Comparison of ENCODE assay signal across 10 mouse cellular contexts in genomic region chr8:84907979-84908378, GRCm38 (mm10). TPM values are rescaled to one million over a fixed set of nuclear protein-coding genes. Genes with fewer than 3 reads are reported as not detected.
A peak's percentile ranks its signal among the peaks of the same experiment; 100 is the strongest.
DNase-seq lines count a peak whose midpoint lies in the region; ATAC-seq and TF ChIP-seq lines count a peak whose summit lies in the region.
"Not testable (repeated sequence)": the region's sequence is repeated elsewhere in the genome, so short reads cannot be mapped to it uniquely, and the experiment has no call there.
"Had no signal": no experiment of that assay in that cellular context is flagged by ENCODE, and none has a peak within 500 bp of the region (broad histone marks: within the 10 kb centered on the region; RNA-seq: fewer than 3 reads in every experiment).

No protein-coding gene starts in this region.

- peaks cover 71% of the 10 kb centered on the region for H3K4me1 ChIP-seq in E14TG2a.4 (replicated peaks; ENCODE audit: low read depth, low read length)
- H3K4me1 ChIP-seq in embryonic facial prominence, embryonic 15.5 days, result peaks cover 33% of the 10 kb centered on the region
- H3K4me1 ChIP-seq in heart, adult 2 months (ENCODE audit: control insufficient read depth, insufficient read depth, low read length), result not testable (repeated sequence)
- peaks cover 29% of the 10 kb centered on the region for H3K4me1 ChIP-seq in hindbrain, embryonic 13.5 days (replicated peaks)
- peaks cover 14% of the 10 kb centered on the region for H3K4me1 ChIP-seq in kidney, embryonic 16.5 days (ENCODE audit: insufficient read depth, low read length)
- H3K4me1 ChIP-seq in liver, embryonic 12.5 days, result peaks cover 73% of the 10 kb centered on the region
- peaks cover 23% of the 10 kb centered on the region for H3K4me1 ChIP-seq in neural tube, embryonic 12.5 days

- H3K4me2 ChIP-seq in embryonic facial prominence, embryonic 15.5 days (replicated peaks), result peak overlapping the region; percentile 71
- H3K4me2 ChIP-seq in hindbrain, embryonic 13.5 days, result peak overlapping the region; percentile 56
- H3K4me2 ChIP-seq in kidney, embryonic 16.5 days (replicated peaks; ENCODE audit: low read depth, low read length), result peak overlapping the region; percentile 93
- peak overlapping the region; percentile 93 for H3K4me2 ChIP-seq in liver, embryonic 12.5 days
- peak overlapping the region; percentile 69 for H3K4me2 ChIP-seq in neural tube, embryonic 12.5 days (replicated peaks)

- peaks cover 23% of the 10 kb centered on the region for H3K27me3 ChIP-seq in E14TG2a.4 (ENCODE audit: insufficient read depth, low read length)
- H3K27me3 ChIP-seq in embryonic facial prominence, embryonic 15.5 days, result peaks cover 24% of the 10 kb centered on the region
- H3K27me3 ChIP-seq in heart, adult 2 months (ENCODE audit: control insufficient read depth, insufficient read depth, low read length), result not testable (repeated sequence)
- H3K27me3 ChIP-seq in hindbrain, embryonic 13.5 days, result peaks cover 61% of the 10 kb centered on the region
- peaks cover 24% of the 10 kb centered on the region for H3K27me3 ChIP-seq in kidney, embryonic 16.5 days (ENCODE audit: insufficient read depth, low read length)
- peaks cover 30% of the 10 kb centered on the region for H3K27me3 ChIP-seq in liver, embryonic 12.5 days (replicated peaks)
- H3K27me3 ChIP-seq in neural tube, embryonic 12.5 days (replicated peaks), result peaks cover 40% of the 10 kb centered on the region

- H3K27ac ChIP-seq in embryonic facial prominence, embryonic 15.5 days (replicated peaks), result peak overlapping the region; percentile 71
- H3K27ac ChIP-seq in heart, adult 2 months, result peak overlapping the region; percentile 71
- H3K27ac ChIP-seq in hindbrain, embryonic 13.5 days; kidney, embryonic 16.5 days (ENCODE audit: low read length); neural tube, embryonic 12.5 days: not testable (repeated sequence)
- H3K27ac ChIP-seq in liver, embryonic 12.5 days, result peak overlapping the region; percentile 90
- peak overlapping the region; percentile 95 for H3K27ac ChIP-seq in macrophage

- not testable (repeated sequence) for TF ChIP-seq POLR2A in heart, adult 2 months (IDR thresholded peaks at IDR 0.05; ENCODE audit: insufficient read depth, low read depth, low read length)

- intact Hi-C loops in heart, adult 2 months (cut with DNase I), result not testable (repeated sequence)

- not testable (repeated sequence) for H3K9me3 ChIP-seq in E14TG2a.4 (ENCODE audit: low read length); embryonic facial prominence, embryonic 15.5 days (replicated peaks); hindbrain, embryonic 13.5 days; kidney, embryonic 16.5 days (ENCODE audit: low read length); liver, embryonic 12.5 days (replicated peaks); neural tube, embryonic 12.5 days

- H3K36me3 ChIP-seq in E14TG2a.4 (ENCODE audit: insufficient read depth, low read length), result peaks cover 27% of the 10 kb centered on the region
- not testable (repeated sequence) for H3K36me3 ChIP-seq in embryonic facial prominence, embryonic 15.5 days; heart, adult 2 months (ENCODE audit: control insufficient read depth, insufficient read depth, low read length); kidney, embryonic 16.5 days (ENCODE audit: insufficient read depth, low read length); macrophage (ENCODE audit: inconsistent target)
- peaks cover 36% of the 10 kb centered on the region for H3K36me3 ChIP-seq in hindbrain, embryonic 13.5 days
- H3K36me3 ChIP-seq in liver, embryonic 12.5 days, result peaks cover 66% of the 10 kb centered on the region
- peaks cover 28% of the 10 kb centered on the region for H3K36me3 ChIP-seq in neural tube, embryonic 12.5 days

- WGBS in embryonic facial prominence, embryonic 15.5 days, result 22% methylated on average over 7 of the region's 7 CpGs
- 18% methylated on average over 7 of the region's 7 CpGs for WGBS in heart, adult 2 months
- 29% methylated on average over 7 of the region's 7 CpGs for WGBS in hindbrain, embryonic 13.5 days
- 26% methylated on average over 7 of the region's 7 CpGs for WGBS in kidney, embryonic 16.5 days
- WGBS in liver, embryonic 12.5 days (ENCODE audit: insufficient replicate concordance), result 11% methylated on average over 7 of the region's 7 CpGs
- WGBS in macrophage (ENCODE audit: missing documents), result 9% methylated on average over 5 of the region's 7 CpGs
- WGBS in neural tube, embryonic 12.5 days, result 39% methylated on average over 7 of the region's 7 CpGs

- ATAC-seq in embryonic facial prominence, embryonic 15.5 days (ENCODE audit: insufficient number of reproducible peaks, low FRiP score, low TSS enrichment, low read depth); hindbrain, embryonic 13.5 days (ENCODE audit: low FRiP score); kidney, embryonic 16.5 days (ENCODE audit: low FRiP score, low TSS enrichment); neural tube, embryonic 12.5 days (ENCODE audit: low FRiP score, low read depth): not testable (repeated sequence)
- ATAC-seq in liver, embryonic 12.5 days, result peak; percentile 13; the same call in 1 of the 2 replicates

- not testable (repeated sequence) for TF ChIP-seq CTCF in E14TG2a.4 (conservative IDR thresholded peaks at IDR 0.05; ENCODE audit: low read length)
- peak; percentile 42 for TF ChIP-seq CTCF in heart, adult 2 months (IDR thresholded peaks at IDR 0.05)

- not testable (repeated sequence) for H3K9ac ChIP-seq in embryonic facial prominence, embryonic 15.5 days; heart, adult 2 months (ENCODE audit: low read depth, low read length); hindbrain, embryonic 13.5 days; neural tube, embryonic 12.5 days
- peak overlapping the region; percentile 32 for H3K9ac ChIP-seq in kidney, embryonic 16.5 days (replicated peaks; ENCODE audit: low read length)
- H3K9ac ChIP-seq in liver, embryonic 12.5 days, result peak overlapping the region; percentile 55; the same call in 1 of the 2 replicates

- H3K79me2 ChIP-seq in heart, adult 2 months (replicated peaks; ENCODE audit: control insufficient read depth, insufficient read depth, low read length), result not testable (repeated sequence)
- H3K79me2 ChIP-seq in macrophage (ENCODE audit: inconsistent target), result peaks cover 23% of the 10 kb centered on the region

- H3K4me3 ChIP-seq in E14TG2a.4 (replicated peaks; ENCODE audit: low read length) (peak overlapping the region; percentile 87), macrophage (ENCODE audit: inconsistent target) (peak overlapping the region; percentile 92)
- H3K4me3 ChIP-seq in embryonic facial prominence, embryonic 15.5 days (replicated peaks), result peak overlapping the region; percentile 62
- H3K4me3 ChIP-seq in heart, adult 2 months, result peak overlapping the region; percentile 64
- H3K4me3 ChIP-seq in hindbrain, embryonic 13.5 days, result peak overlapping the region; percentile 38
- peak overlapping the region; percentile 57 for H3K4me3 ChIP-seq in kidney, embryonic 16.5 days (ENCODE audit: low read length)
- H3K4me3 ChIP-seq in liver, embryonic 12.5 days, result peak overlapping the region; percentile 71
- peak overlapping the region; percentile 48 for H3K4me3 ChIP-seq in neural tube, embryonic 12.5 days

- not testable (repeated sequence) for DNase-seq in heart, adult 2 months

- TF ChIP-seq EP300 in heart, adult 2 months (IDR thresholded peaks at IDR 0.05; ENCODE audit: insufficient read depth, low read depth, low read length), result not testable (repeated sequence)

RNA-seq across cellular contexts. Expression of gene Dnase2a, which starts 0.4 kb away (rescaled TPM):
- 20.0 and 22.4 TPM in 2 replicates for polyA plus RNA-seq in embryonic facial prominence, embryonic 15.5 days (2015; fragmentation: Nextera tagmentation; extraction: Ambion mirVana)
- 1 to 10 TPM; 6.5 to 9.6 TPM for total RNA-seq in heart, adult 2 months (2021)
- polyA plus RNA-seq in heart, adult 2 months (2012; rRNA removed), result 9.2 and 10.9 TPM in 2 replicates
- polyA plus RNA-seq in hindbrain, embryonic 13.5 days (2015; fragmentation: Nextera tagmentation; extraction: Ambion mirVana), result 5.8 and 6.0 TPM in 2 replicates
- polyA plus RNA-seq in kidney, embryonic 16.5 days (2015; fragmentation: Nextera tagmentation; extraction: Ambion mirVana), result 10.2 and 10.6 TPM in 2 replicates
- 10.8 and 11.4 TPM in 2 replicates for polyA plus RNA-seq in liver, embryonic 12.5 days (2016; fragmentation: Nextera tagmentation; extraction: Ambion mirVana)
- total RNA-seq in macrophage (2018; cell fraction: chromatin; rRNA removed), result 100 to 1,000 TPM in 4 of 26 experiments, 10 to 100 TPM in 22; 16.6 to 177 (median 57.0) TPM
- 100 to 1,000 TPM in 23 of 26 experiments, 10 to 100 TPM in 3; 92.2 to 241 (median 140) TPM for total RNA-seq in macrophage (2018; cell fraction: cytosol; rRNA removed)
- 100 to 1,000 TPM in 16 of 26 experiments, 10 to 100 TPM in 10; 31.8 to 226 (median 112) TPM for total RNA-seq in macrophage (2018; cell fraction: nucleus; rRNA removed)
- polyA plus RNA-seq in macrophage (2018), result 160 to 211 TPM (median 178 TPM) in 3 replicates
- polyA plus RNA-seq in neural tube, embryonic 12.5 days (2016; fragmentation: Nextera tagmentation; extraction: Ambion mirVana), result 5.2 and 6.5 TPM in 2 replicates

RNA-seq across cellular contexts. Expression of gene Klf1, which starts 6.3 kb away (rescaled TPM):
- 1.3 and 1.6 TPM in 2 replicates for polyA plus RNA-seq in embryonic facial prominence, embryonic 15.5 days (2015; fragmentation: Nextera tagmentation; extraction: Ambion mirVana)
- total RNA-seq in heart, adult 2 months (2021), result under 1 TPM in 1 of 2 experiments, not detected in 1; 0.16 TPM
- polyA plus RNA-seq in heart, adult 2 months (2012; rRNA removed), result 0.08 and 0.23 TPM in 2 replicates
- 0.64 and 1.00 TPM in 2 replicates for polyA plus RNA-seq in hindbrain, embryonic 13.5 days (2015; fragmentation: Nextera tagmentation; extraction: Ambion mirVana)
- 2.4 and 2.8 TPM in 2 replicates for polyA plus RNA-seq in kidney, embryonic 16.5 days (2015; fragmentation: Nextera tagmentation; extraction: Ambion mirVana)
- polyA plus RNA-seq in liver, embryonic 12.5 days (2016; fragmentation: Nextera tagmentation; extraction: Ambion mirVana), result 517 and 552 TPM in 2 replicates
- total RNA-seq in macrophage (2018; cell fraction: chromatin; rRNA removed), result not detected
- total RNA-seq in macrophage (2018; cell fraction: cytosol; rRNA removed), result under 1 TPM in 9 of 26 experiments, not detected in 17; 0.09 to 0.24 (median 0.13) TPM
- not detected for total RNA-seq in macrophage (2018; cell fraction: nucleus; rRNA removed)
- polyA plus RNA-seq in macrophage (2018), result 0.09 TPM in 1 of 3 replicates, not detected in the others
- polyA plus RNA-seq in neural tube, embryonic 12.5 days (2016; fragmentation: Nextera tagmentation; extraction: Ambion mirVana), result 3.4 and 4.0 TPM in 2 replicates
- total RNA-seq: heart, adult 8-10 months; left cerebral cortex, postnatal 25 days had no signal

RNA-seq across cellular contexts. Expression of gene Gcdh, which starts 14.3 kb away (rescaled TPM):
- 29.4 and 32.2 TPM in 2 replicates for polyA plus RNA-seq in embryonic facial prominence, embryonic 15.5 days (2015; fragmentation: Nextera tagmentation; extraction: Ambion mirVana)
- 10 to 100 TPM; 71.5 to 89.9 TPM for total RNA-seq in heart, adult 2 months (2021)
- 134 and 148 TPM in 2 replicates for polyA plus RNA-seq in heart, adult 2 months (2012; rRNA removed)
- polyA plus RNA-seq in hindbrain, embryonic 13.5 days (2015; fragmentation: Nextera tagmentation; extraction: Ambion mirVana), result 33.1 TPM in 2 replicates
- 61.2 and 70.4 TPM in 2 replicates for polyA plus RNA-seq in kidney, embryonic 16.5 days (2015; fragmentation: Nextera tagmentation; extraction: Ambion mirVana)
- polyA plus RNA-seq in liver, embryonic 12.5 days (2016; fragmentation: Nextera tagmentation; extraction: Ambion mirVana), result 41.1 and 44.3 TPM in 2 replicates
- 10 to 100 TPM in 21 of 26 experiments, 1 to 10 TPM in 5; 4.6 to 47.4 (median 21.0) TPM for total RNA-seq in macrophage (2018; cell fraction: chromatin; rRNA removed)
- total RNA-seq in macrophage (2018; cell fraction: cytosol; rRNA removed), result 10 to 100 TPM in 22 of 26 experiments, 1 to 10 TPM in 4; 8.8 to 15.2 (median 12.4) TPM
- total RNA-seq in macrophage (2018; cell fraction: nucleus; rRNA removed), result 10 to 100 TPM in 18 of 26 experiments, 1 to 10 TPM in 8; 5.6 to 23.3 (median 16.6) TPM
- polyA plus RNA-seq in macrophage (2018), result 11.1 to 13.7 TPM (median 12.0 TPM) in 3 replicates
- 32.1 and 37.0 TPM in 2 replicates for polyA plus RNA-seq in neural tube, embryonic 12.5 days (2016; fragmentation: Nextera tagmentation; extraction: Ambion mirVana)

RNA-seq across cellular contexts. Expression of gene Mast1, which starts 29.2 kb away (rescaled TPM):
- polyA plus RNA-seq in embryonic facial prominence, embryonic 15.5 days (2015; fragmentation: Nextera tagmentation; extraction: Ambion mirVana), result 1.9 and 2.2 TPM in 2 replicates
- under 1 TPM; 0.07 to 0.10 TPM for total RNA-seq in heart, adult 2 months (2021)
- polyA plus RNA-seq in heart, adult 2 months (2012; rRNA removed), result 0.16 and 0.18 TPM in 2 replicates
- polyA plus RNA-seq in hindbrain, embryonic 13.5 days (2015; fragmentation: Nextera tagmentation; extraction: Ambion mirVana), result 59.1 and 62.2 TPM in 2 replicates
- 0.34 and 0.54 TPM in 2 replicates for polyA plus RNA-seq in kidney, embryonic 16.5 days (2015; fragmentation: Nextera tagmentation; extraction: Ambion mirVana)
- polyA plus RNA-seq in liver, embryonic 12.5 days (2016; fragmentation: Nextera tagmentation; extraction: Ambion mirVana), result 0.18 TPM in 2 replicates
- total RNA-seq in macrophage (2018; cell fraction: chromatin; rRNA removed), result under 1 TPM in 4 of 26 experiments, not detected in 22; 0.12 to 0.24 (median 0.16) TPM
- total RNA-seq in macrophage (2018; cell fraction: cytosol; rRNA removed), result under 1 TPM in 19 of 26 experiments, not detected in 7; 0.03 to 0.13 (median 0.04) TPM
- under 1 TPM in 4 of 26 experiments, not detected in 22; 0.09 to 0.16 (median 0.13) TPM for total RNA-seq in macrophage (2018; cell fraction: nucleus; rRNA removed)
- 0.04 to 0.06 TPM in 2 of 3 replicates, not detected in the other for polyA plus RNA-seq in macrophage (2018)
- 43.0 and 44.9 TPM in 2 replicates for polyA plus RNA-seq in neural tube, embryonic 12.5 days (2016; fragmentation: Nextera tagmentation; extraction: Ambion mirVana)

RNA-seq across cellular contexts. Expression of gene Syce2, which starts 36.1 kb away (rescaled TPM):
- polyA plus RNA-seq in embryonic facial prominence, embryonic 15.5 days (2015; fragmentation: Nextera tagmentation; extraction: Ambion mirVana), result 68.0 and 72.9 TPM in 2 replicates
- 1 to 10 TPM; 2.6 to 4.3 TPM for total RNA-seq in heart, adult 2 months (2021)
- 0.33 and 0.64 TPM in 2 replicates for polyA plus RNA-seq in heart, adult 2 months (2012; rRNA removed)
- 17.8 and 20.4 TPM in 2 replicates for polyA plus RNA-seq in hindbrain, embryonic 13.5 days (2015; fragmentation: Nextera tagmentation; extraction: Ambion mirVana)
- 60.7 and 61.3 TPM in 2 replicates for polyA plus RNA-seq in kidney, embryonic 16.5 days (2015; fragmentation: Nextera tagmentation; extraction: Ambion mirVana)
- polyA plus RNA-seq in liver, embryonic 12.5 days (2016; fragmentation: Nextera tagmentation; extraction: Ambion mirVana), result 110 TPM in 2 replicates
- total RNA-seq in macrophage (2018; cell fraction: chromatin; rRNA removed), result 1 to 10 TPM in 12 of 26 experiments, under 1 TPM in 2, not detected in 12; 0.54 to 4.8 (median 2.3) TPM
- 10 to 100 TPM in 9 of 26 experiments, 1 to 10 TPM in 17; 4.6 to 17.5 (median 9.3) TPM for total RNA-seq in macrophage (2018; cell fraction: cytosol; rRNA removed)
- 10 to 100 TPM in 1 of 26 experiments, 1 to 10 TPM in 22, under 1 TPM in 2, not detected in 1; 0.87 to 18.9 (median 2.3) TPM for total RNA-seq in macrophage (2018; cell fraction: nucleus; rRNA removed)
- 7.0 to 30.9 TPM (median 18.1 TPM) in 3 replicates for polyA plus RNA-seq in macrophage (2018)
- polyA plus RNA-seq in neural tube, embryonic 12.5 days (2016; fragmentation: Nextera tagmentation; extraction: Ambion mirVana), result 34.2 and 34.9 TPM in 2 replicates

Comparison
In these comparisons a context has a peak if more than half of its experiments do, and no peak if none do; other contexts are left out.
1. H3K4me3 ChIP-seq: peak in every context shown above with its lines; median percentile 92 in macrophage; 87 in E14TG2a.4; 71 in liver, embryonic 12.5 days; 64 in heart, adult 2 months; 62 in embryonic facial prominence, embryonic 15.5 days; 57 in kidney, embryonic 16.5 days; 48 in neural tube, embryonic 12.5 days; 38 in hindbrain, embryonic 13.5 days.
2. RNA of gene Klf1, which starts 6.3 kb away (polyA plus RNA-seq): 517 to 552 TPM in liver, embryonic 12.5 days; 3.4 to 4.0 TPM in neural tube, embryonic 12.5 days, 2.4 to 2.8 TPM in kidney, embryonic 16.5 days, 1.3 to 1.6 TPM in embryonic facial prominence, embryonic 15.5 days, 0.64 to 1.00 TPM in hindbrain, embryonic 13.5 days, 0.09 TPM in macrophage and 0.08 to 0.23 TPM in heart, adult 2 months; every median in the first group is over 100 times any median in the second.
3. Peak in every context shown above with its lines, with median percentiles within 50 percentile points of each other: H3K4me2 ChIP-seq.